Mouse (Mus musculus) liver, embryonic 14.5 days (tissue): ENCODE measurements at regions not wholly inside any gene's neighbourhood (a gene's known extent, or its start where the extent isn't known, plus 50 kb on each side); places are given as distances from the start of the nearest gene placed in this dataset.

Experiments
- CTCF ChIP-seq: IDR thresholded peaks from 2 replicates; pipeline ENCODE4 v1.5.1; 2016; ENCODE audit warnings: antibody characterized with exemption, low read depth, control low read depth
- EP300 ChIP-seq: IDR thresholded peaks from 2 replicates; pipeline ENCODE4 v1.6.1; 2016; ENCODE audit warnings: antibody characterized with exemption, low read depth

DNA sequence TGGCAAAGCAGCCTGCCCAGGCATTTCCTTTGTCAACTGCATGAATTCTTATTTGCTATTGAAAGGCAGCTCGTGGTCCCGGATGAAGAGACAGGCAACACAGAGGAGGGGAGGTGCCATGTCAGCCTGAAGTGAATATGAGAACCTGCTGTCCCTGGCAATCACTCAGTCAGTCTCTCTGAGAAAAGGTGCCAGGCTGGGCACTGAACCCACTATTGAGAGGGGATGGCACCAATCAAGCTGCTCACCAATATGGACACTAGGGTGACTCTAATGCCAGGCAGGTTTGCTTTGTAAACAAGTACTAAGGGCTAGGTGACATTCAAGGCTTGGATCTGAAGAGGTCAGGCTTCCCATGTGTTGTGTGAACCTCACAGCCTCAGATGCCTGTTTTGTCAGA, 222.0 kb upstream of the Wscd1 start:
- no peak for TF ChIP-seq CTCF
- TF ChIP-seq EP300, result no peak
